Mouse (Mus musculus): ENCODE measurements at regions not wholly inside any gene's neighbourhood (a gene's known extent, or its start where the extent isn't known, plus 50 kb on each side); places are given as distances from the start of the nearest gene placed in this dataset.
"Not testable (repeated sequence)": the region's sequence is repeated elsewhere in the genome, so short reads cannot be mapped to it uniquely, and the experiment has no call there.

GRCm38 (mm10) chr8:89514270-89514669, 470.3 kb upstream of the Sall1 start:
- DNase-seq = no peak

DNA sequence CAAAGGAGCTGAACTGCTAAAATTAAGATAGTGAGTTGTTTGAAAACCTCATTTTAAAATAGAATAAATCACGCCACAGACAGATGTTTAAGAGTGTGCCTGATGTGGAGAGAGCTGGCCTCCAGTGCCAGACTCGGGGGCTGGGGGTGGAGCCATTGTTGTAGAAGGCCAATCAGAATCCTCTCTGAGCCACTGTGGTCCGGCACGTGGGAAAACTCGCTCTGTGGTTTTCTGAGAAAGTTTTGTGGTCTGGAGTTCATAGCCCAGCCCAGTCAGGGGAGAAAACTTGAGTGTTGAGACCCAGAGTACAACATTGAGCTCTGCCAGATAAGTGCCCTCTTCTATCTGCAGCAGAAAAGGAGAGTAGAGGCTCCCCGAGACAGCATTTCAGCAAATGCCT, 463.7 kb upstream of the Sall1 start:
- no peak for DNase-seq

GRCm38 (mm10) chr8:89503545-89504234, 459.7 kb upstream of the Sall1 start:
- DNase-seq = no peak

GRCm38 (mm10) chr8:89503030-89503429, 459.1 kb upstream of the Sall1 start:
- DNase-seq = no peak

DNA sequence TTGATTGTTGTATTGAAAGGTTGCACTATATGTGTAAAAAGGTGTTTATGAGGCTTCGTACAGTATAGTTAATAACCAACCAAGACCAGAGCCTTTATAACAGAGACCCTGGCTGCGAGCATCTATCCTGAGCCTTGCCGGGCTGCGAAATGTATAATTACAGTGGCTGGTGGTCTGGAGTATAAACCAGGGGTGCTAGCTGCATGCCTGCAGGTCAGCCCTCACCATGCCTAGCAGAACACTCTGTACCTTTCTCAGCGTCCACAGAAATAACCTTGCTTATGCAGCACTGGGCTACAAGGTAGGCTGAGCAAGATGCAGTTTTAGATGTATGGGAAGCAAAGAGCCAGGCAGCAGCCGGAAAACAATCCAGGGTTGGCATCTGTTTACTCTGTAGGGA, 457.8 kb upstream of the Sall1 start:
- no peak for DNase-seq

DNA sequence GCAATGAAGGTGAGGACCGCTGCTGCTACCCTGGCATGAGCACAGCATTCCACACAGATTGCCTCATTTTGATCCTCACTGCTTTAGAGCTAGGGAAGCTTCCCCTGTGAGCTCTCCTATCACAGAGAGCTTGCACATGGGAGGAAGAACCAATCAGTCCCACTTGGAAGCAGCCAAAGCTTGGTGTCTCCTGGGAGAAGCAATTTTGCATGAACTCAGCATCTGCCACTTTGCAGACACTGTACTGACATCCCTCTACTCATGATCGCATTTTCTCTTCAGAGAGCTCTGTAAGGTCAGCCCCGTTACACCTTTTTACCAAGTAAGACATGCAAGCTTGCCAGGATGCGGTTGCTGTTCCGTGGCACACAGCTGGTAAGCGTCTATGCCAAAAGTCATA, 455.9 kb upstream of the Sall1 start:
- DNase-seq = no peak

GRCm38 (mm10) chr8:89498088-89498695, 454.2 kb upstream of the Sall1 start:
- DNase-seq = no peak

GRCm38 (mm10) chr8:89492336-89492735, 448.4 kb upstream of the Sall1 start:
- no peak for DNase-seq

DNA sequence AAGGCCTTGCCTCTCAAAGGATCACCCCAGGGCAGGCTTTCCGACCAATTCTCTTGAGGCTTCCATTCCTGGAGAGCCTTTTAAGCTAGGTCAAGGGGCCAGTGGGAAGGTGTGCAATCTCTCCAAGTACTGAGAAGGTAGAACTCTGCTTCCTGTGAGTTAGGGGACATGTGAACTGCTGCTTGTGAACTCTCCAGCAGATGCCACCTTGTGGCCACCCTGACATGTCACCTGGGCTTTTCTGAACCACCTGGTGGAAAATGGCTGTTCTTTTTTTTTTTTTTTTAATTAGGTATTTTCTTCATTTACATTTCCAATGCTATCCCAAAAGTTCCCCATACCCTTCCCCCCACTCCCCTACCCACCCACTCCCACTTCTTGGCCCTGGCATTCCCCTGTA, 438.5 kb upstream of the Sall1 start:
- not testable (repeated sequence) for DNase-seq

- DNase-seq = no peak
Observed at GRCm38 (mm10) chr8:89476930-89477329, 433.0 kb upstream of the Sall1 start.

GRCm38 (mm10) chr8:89471116-89471515, 427.2 kb upstream of the Sall1 start:
- DNase-seq = no peak

GRCm38 (mm10) chr8:89468782-89469220, 424.8 kb upstream of the Sall1 start:
- no peak for DNase-seq

DNA sequence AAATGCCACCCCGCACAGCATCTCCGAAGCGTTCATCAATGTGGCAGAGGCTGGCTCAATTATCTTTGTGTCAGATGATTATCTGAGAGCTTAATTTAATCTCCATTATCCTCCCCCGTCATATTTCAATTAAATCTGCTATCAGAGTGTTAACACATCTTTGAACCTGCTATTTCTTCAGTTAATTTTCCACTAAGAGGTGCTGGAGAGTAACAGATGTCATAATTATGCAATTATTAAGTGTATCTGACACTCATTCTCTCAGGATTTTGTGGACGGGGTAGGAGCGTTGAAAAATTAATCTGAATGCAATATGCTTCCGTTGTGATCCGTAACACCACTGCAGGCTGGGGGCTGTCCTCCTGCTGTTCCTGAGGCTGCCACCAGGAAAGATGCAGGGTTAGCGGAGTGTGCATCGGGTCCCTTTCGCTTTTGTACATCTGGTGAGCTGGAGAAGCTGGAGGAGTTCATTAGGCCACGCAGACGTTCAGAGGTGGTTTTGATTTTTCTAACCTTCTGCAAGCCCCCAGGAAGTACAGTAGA, 421.3 kb upstream of the Sall1 start:
- no peak for DNase-seq

GRCm38 (mm10) chr8:89456517-89456916, 412.6 kb upstream of the Sall1 start:
- no peak for DNase-seq

GRCm38 (mm10) chr8:89455731-89456130, 411.8 kb upstream of the Sall1 start:
- no peak for DNase-seq

DNA sequence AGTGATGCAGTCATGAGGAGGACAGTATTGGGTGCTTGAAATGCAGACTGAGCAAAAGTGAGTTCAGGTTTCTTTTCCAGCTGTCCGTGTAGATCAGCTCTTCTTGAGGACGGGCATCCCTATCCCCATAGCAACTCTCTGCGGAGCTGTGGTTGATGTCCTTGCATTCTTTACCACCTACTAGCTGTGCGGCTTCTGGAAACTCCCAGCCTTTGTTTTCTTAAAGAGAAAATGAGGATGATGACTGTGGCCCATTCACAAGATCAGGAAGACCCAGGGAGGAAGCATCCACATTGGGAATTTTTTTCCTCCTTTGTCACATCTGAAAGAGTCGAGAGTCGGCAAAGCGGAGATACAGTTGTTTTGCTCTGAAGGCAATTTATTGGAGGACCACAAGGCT, 410.2 kb upstream of the Sall1 start:
- DNase-seq = no peak

DNA sequence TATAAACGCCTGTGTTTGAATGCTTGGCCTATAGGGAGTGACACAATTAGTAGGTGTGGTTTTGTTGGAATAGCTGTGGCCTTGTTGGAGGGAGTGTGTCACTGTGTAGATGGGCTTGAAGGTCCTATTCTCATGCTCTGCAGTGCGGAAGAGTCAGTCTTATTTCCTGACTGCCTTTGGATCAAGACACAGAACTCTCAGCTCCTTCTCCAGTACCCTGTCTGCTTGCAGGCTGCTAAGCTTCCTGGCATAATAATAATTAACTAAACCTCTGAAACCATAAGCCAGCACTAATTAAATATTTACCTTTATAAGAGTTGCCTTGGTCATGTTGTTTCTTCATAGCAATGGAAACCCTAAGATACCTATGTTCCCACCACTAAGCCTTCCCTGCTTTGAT, 409.8 kb upstream of the Sall1 start:
- DNase-seq = no peak

GRCm38 (mm10) chr8:89444466-89444865, 400.5 kb upstream of the Sall1 start:
- DNase-seq = no peak

- DNase-seq = no peak
Observed at GRCm38 (mm10) chr8:89439304-89439703, 395.3 kb upstream of the Sall1 start.

GRCm38 (mm10) chr8:89426969-89427368, 383.0 kb upstream of the Sall1 start:
- DNase-seq = no peak

- no peak for DNase-seq
Observed at GRCm38 (mm10) chr8:89415287-89415686, 371.3 kb upstream of the Sall1 start.

DNA sequence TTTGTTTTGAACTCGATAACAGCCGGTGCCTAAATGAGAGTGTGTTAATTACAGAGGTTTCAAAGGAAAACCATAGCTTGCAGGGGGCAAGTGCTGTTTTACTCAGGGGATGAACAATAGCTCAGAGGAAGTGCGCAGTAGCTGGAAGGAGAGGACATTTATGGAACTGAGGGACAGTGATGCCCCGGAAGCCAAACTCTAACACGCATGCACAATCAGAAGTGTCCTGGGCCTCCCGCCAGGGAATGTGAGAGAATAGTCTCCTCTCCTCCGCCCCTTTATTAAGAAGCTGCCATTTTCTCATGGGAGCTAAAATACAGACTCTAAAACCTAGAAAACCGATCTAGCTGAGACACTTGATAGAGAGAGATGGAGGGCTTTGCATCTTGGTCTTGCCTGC, 368.5 kb upstream of the Sall1 start:
- no peak for DNase-seq

DNA sequence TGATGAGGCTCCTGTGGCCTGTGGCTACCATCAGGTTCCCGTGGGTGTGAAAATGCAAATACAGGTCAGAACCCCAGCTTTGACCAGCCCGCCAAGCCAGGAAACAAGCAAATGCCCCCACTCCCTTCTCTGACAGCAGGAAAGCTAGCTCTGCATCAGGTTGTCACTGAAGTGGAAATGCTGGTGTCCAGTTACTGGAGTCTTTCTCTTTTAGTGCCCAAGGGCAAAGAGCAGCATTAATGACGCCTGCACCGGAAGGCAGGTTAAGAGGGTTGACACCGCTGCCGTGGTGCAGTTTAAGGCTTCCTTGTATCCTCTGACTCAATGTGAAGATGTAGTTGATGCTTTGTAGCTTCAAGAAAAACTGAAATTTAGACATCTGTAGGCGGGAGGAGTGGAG, 368.1 kb upstream of the Sall1 start:
- no peak for DNase-seq

GRCm38 (mm10) chr8:89406688-89407087, 362.7 kb upstream of the Sall1 start:
- DNase-seq = no peak

DNA sequence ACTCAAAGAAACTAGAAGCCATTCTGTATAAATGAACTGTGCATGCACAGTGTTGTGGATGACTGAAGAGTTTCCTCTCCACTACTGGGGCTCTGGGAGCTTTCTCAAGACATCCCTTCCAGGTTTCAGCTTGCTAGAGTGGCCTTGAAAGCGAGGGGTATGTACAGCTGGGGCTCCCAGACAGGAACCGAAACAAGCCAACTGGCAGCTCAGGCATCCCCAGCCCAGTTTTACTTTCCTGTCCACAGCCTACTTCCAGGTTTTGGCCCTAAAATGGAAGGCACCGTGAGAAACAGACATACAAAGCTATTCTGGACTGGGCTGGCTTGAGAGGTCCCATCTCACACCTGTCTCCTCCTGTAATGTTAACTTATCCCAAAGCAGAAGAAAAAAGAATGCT, 360.3 kb upstream of the Sall1 start:
- DNase-seq = no peak

Data from lung, postnatal 10 days (tissue).